ENCODE assay signal across 17 mouse cellular contexts in genomic region chr9:12876496-12876895, GRCm38 (mm10).
DNase-seq lines count a peak whose midpoint lies in the region; ATAC-seq and TF ChIP-seq lines count a peak whose summit lies in the region.
"Had no signal": no experiment of that assay in that cellular context is flagged by ENCODE, and none has a peak within 500 bp of the region (broad histone marks: within the 10 kb centered on the region; RNA-seq: fewer than 3 reads in every experiment).

No protein-coding gene starts in this region.

- DNase-seq in embryo, embryonic 10.5 days (ENCODE audit: low spot score), result peak; percentile 44
- DNase-seq in embryo, embryonic 9.5 days (ENCODE audit: extremely low spot score), result no peak
- peak; percentile 76 for DNase-seq in hindbrain, embryonic 14.5 days (ENCODE audit: low spot score)
- peak; percentile 72 for DNase-seq in lung, embryonic 14.5 days
- DNase-seq in lung, adult 18-20 months, result no peak
- peak; percentile 12 for DNase-seq in retina, postnatal 1 day
- DNase-seq in gastrocnemius, postnatal 10 days, result no peak
- DNase-seq: cerebellum, adult 11-12 months; lung, postnatal 4 days; spleen, adult 18-20 months had no signal

- no peaks in the 10 kb centered on the region for H3K27me3 ChIP-seq in hindbrain, embryonic 14.5 days (ENCODE audit: control insufficient read depth, insufficient read depth, low read length)
- no peaks in the 10 kb centered on the region for H3K27me3 ChIP-seq in hindbrain, embryonic 16.5 days (replicated peaks; ENCODE audit: control insufficient read depth, insufficient read depth, low read length)
- no peaks in the 10 kb centered on the region for H3K27me3 ChIP-seq in lung, embryonic 14.5 days (ENCODE audit: insufficient read depth, low read length)
- H3K27me3 ChIP-seq: heart, embryonic 12.5 days; hindbrain, embryonic 13.5 days; kidney, embryonic 15.5 days; midbrain, embryonic 13.5 days; neural tube, embryonic 12.5 days had no signal

- WGBS in hindbrain, embryonic 14.5 days, result 40% methylated on average over 1 of the region's 1 CpGs
- 60% methylated on average over 1 of the region's 1 CpGs for WGBS in hindbrain, embryonic 16.5 days
- WGBS in lung, embryonic 14.5 days, result 34% methylated on average over 1 of the region's 1 CpGs

- no peak overlapping the region for H3K4me2 ChIP-seq in hindbrain, embryonic 14.5 days (replicated peaks)
- no peak overlapping the region for H3K4me2 ChIP-seq in hindbrain, embryonic 16.5 days (ENCODE audit: low read length)
- no peak overlapping the region for H3K4me2 ChIP-seq in lung, embryonic 14.5 days
- H3K4me2 ChIP-seq: heart, embryonic 12.5 days; hindbrain, embryonic 13.5 days; kidney, embryonic 15.5 days; midbrain, embryonic 13.5 days; neural tube, embryonic 12.5 days had no signal

- no peak overlapping the region for H3K9ac ChIP-seq in hindbrain, embryonic 14.5 days
- H3K9ac ChIP-seq in hindbrain, embryonic 16.5 days (ENCODE audit: low read depth, low read length), result no peak overlapping the region
- no peak overlapping the region for H3K9ac ChIP-seq in lung, embryonic 14.5 days
- H3K9ac ChIP-seq: heart, embryonic 12.5 days; hindbrain, embryonic 13.5 days; kidney, embryonic 15.5 days; midbrain, embryonic 13.5 days; neural tube, embryonic 12.5 days had no signal

- no peak for TF ChIP-seq CTCF in lung, embryonic 14.5 days (IDR thresholded peaks at IDR 0.05; ENCODE audit: low read depth)

- no peaks in the 10 kb centered on the region for H3K4me1 ChIP-seq in hindbrain, embryonic 14.5 days (replicated peaks; ENCODE audit: control insufficient read depth, insufficient read depth, low read length)
- no peaks in the 10 kb centered on the region for H3K4me1 ChIP-seq in hindbrain, embryonic 16.5 days (ENCODE audit: control insufficient read depth, insufficient read depth, low read depth, low read length)
- no peaks in the 10 kb centered on the region for H3K4me1 ChIP-seq in lung, embryonic 14.5 days (ENCODE audit: insufficient read depth)
- H3K4me1 ChIP-seq: hindbrain, embryonic 13.5 days; kidney, embryonic 15.5 days; midbrain, embryonic 13.5 days; neural tube, embryonic 12.5 days had no signal

- ATAC-seq in hindbrain, embryonic 14.5 days (ENCODE audit: low FRiP score), result no peak
- ATAC-seq in hindbrain, embryonic 16.5 days, result no peak
- no peak for ATAC-seq in lung, embryonic 14.5 days (ENCODE audit: insufficient read depth)
- ATAC-seq: midbrain, embryonic 13.5 days had no signal

- H3K4me3 ChIP-seq in hindbrain, embryonic 14.5 days (replicated peaks; ENCODE audit: low read length), result no peak overlapping the region
- no peak overlapping the region for H3K4me3 ChIP-seq in hindbrain, embryonic 16.5 days (ENCODE audit: low read length)
- no peak overlapping the region for H3K4me3 ChIP-seq in lung, embryonic 14.5 days (ENCODE audit: low read depth, low read length)
- H3K4me3 ChIP-seq: heart, embryonic 12.5 days; hindbrain, embryonic 13.5 days; kidney, embryonic 15.5 days; midbrain, embryonic 13.5 days; neural tube, embryonic 12.5 days had no signal

- no peaks in the 10 kb centered on the region for H3K36me3 ChIP-seq in hindbrain, embryonic 14.5 days (replicated peaks; ENCODE audit: control insufficient read depth, insufficient read depth)
- H3K36me3 ChIP-seq in hindbrain, embryonic 16.5 days (ENCODE audit: control insufficient read depth, insufficient read depth, low read length), result no peaks in the 10 kb centered on the region
- H3K36me3 ChIP-seq in lung, embryonic 14.5 days (ENCODE audit: insufficient read depth), result no peaks in the 10 kb centered on the region
- H3K36me3 ChIP-seq: G1E; heart, embryonic 12.5 days; hindbrain, embryonic 13.5 days; kidney, embryonic 15.5 days; midbrain, embryonic 13.5 days; neural tube, embryonic 12.5 days had no signal

- H3K27ac ChIP-seq in hindbrain, embryonic 14.5 days, result no peak overlapping the region
- H3K27ac ChIP-seq in hindbrain, embryonic 16.5 days (ENCODE audit: low read depth, low read length), result no peak overlapping the region
- no peak overlapping the region for H3K27ac ChIP-seq in lung, embryonic 14.5 days (ENCODE audit: low read depth)
- H3K27ac ChIP-seq: hindbrain, embryonic 13.5 days; kidney, embryonic 15.5 days; midbrain, embryonic 13.5 days; neural tube, embryonic 12.5 days had no signal

- no peaks in the 10 kb centered on the region for H3K9me3 ChIP-seq in hindbrain, embryonic 14.5 days (ENCODE audit: control insufficient read depth, low read length)
- H3K9me3 ChIP-seq in hindbrain, embryonic 16.5 days (ENCODE audit: control insufficient read depth, low read length), result no peaks in the 10 kb centered on the region
- H3K9me3 ChIP-seq in lung, embryonic 14.5 days (ENCODE audit: low read depth, low read length), result no peaks in the 10 kb centered on the region
- H3K9me3 ChIP-seq: G1E; heart, embryonic 12.5 days; hindbrain, embryonic 13.5 days; kidney, embryonic 15.5 days; midbrain, embryonic 13.5 days; neural tube, embryonic 12.5 days had no signal

Comparison
In these comparisons a context has a peak if more than half of its experiments do, and no peak if none do; other contexts are left out.
1. DNase-seq: peak in embryo, embryonic 10.5 days (single experiment), hindbrain, embryonic 14.5 days (single experiment), lung, embryonic 14.5 days (single experiment) and retina, postnatal 1 day (single experiment); none in embryo, embryonic 9.5 days (single experiment), lung, adult 18-20 months (0 of 2) and gastrocnemius, postnatal 10 days (single experiment).